Mouse (Mus musculus): ENCODE results near the gene Morn5. TPM values are rescaled to one million over a fixed set of nuclear protein-coding genes. Genes with fewer than 3 reads are reported as not detected.

Gene Morn5
- polyA plus RNA-seq, 1 experiment from 2014 or later = 20.2 TPM

DNA sequence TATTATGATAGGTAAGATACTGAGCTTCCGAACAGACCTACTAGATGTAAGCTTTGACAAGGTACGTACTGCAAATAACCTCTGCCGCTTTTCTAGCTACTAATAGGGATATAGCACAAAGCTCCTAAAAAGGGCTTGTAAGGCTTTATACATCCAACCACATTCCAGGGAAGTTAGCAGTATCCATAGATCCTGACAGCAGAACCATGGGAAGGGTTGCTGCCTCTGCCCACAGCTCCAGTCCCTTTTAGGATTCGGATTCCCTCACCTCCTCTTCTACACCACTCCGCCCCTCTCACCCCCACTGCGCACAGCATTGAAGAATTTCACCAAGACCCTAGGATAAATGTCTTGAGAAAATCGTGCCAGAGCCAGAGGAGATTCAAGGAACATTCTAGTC is 44.0 kb downstream of the Morn5 start:
- no peak overlapping the region for H3K4me3 ChIP-seq (replicated peaks)
- no peaks in the 10 kb centered on the region for H3K36me3 ChIP-seq
- H3K9ac ChIP-seq = no peak overlapping the region
- peaks cover 37% of the 10 kb centered on the region for H3K4me1 ChIP-seq
- H3K27me3 ChIP-seq = peaks cover 99% of the 10 kb centered on the region
- no peak overlapping the region for H3K4me2 ChIP-seq (replicated peaks)
- H3K9me3 ChIP-seq (replicated peaks) = no peaks in the 10 kb centered on the region
- WGBS = 34% methylated on average over 7 of the region's 7 CpGs
- H3K27ac ChIP-seq (replicated peaks) = no peak overlapping the region
- no peak for ATAC-seq (ENCODE audit: insufficient number of reproducible peaks, low FRiP score, low TSS enrichment, low read depth)

GRCm38 (mm10) chr2:36093914-36094475 is 44.7 kb downstream of the Morn5 start:
- Histone ChIP-seq H3K4me1 (peaks cover 38% of the 10 kb centered on the region), H3K4me3 (replicated peaks) (no peak overlapping the region), H3K9ac (no peak overlapping the region), H3K36me3 (no peaks in the 10 kb centered on the region), H3K9me3 (replicated peaks) (no peaks in the 10 kb centered on the region), H3K27me3 (peaks cover 99% of the 10 kb centered on the region), H3K27ac (replicated peaks) (no peak overlapping the region), H3K4me2 (replicated peaks) (no peak overlapping the region)
- 12% methylated on average over 31 of the region's 31 CpGs for WGBS
- no peak for ATAC-seq (ENCODE audit: insufficient number of reproducible peaks, low FRiP score, low TSS enrichment, low read depth)

DNA sequence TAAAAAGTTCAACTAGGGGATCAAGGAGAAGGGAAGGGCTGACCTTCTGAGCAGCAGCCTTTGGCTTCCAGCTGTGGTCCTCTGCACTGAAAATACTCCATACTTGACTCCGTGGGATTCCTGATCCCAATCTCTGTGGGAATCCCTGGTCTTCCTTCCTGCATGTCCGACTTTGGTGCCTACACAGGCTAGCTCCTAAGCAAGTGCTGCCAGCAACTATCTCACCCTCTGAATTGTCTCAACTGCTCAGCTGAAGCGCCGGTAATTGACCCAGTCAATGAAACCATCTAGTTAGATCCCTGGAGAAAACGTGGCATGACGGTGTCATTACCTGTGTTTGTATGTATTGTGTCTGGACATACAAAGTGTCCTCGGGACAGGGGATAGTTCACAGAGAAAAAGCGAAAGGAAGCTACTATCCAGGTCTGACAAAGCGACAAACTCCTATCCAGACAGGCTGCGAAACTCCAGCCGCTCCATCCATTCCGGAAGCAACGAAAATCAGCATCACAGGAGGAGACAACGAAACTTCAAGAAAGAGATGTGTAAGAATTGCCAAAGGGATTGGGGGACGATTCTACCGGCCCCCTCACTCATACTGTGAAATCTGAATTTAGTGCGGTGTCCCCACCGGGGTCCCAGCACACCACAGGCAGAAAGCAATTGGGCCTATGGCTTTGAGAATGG is 48.0 kb downstream of the Morn5 start:
- H3K9me3 ChIP-seq (replicated peaks) = no peaks in the 10 kb centered on the region
- H3K36me3 ChIP-seq = no peaks in the 10 kb centered on the region
- H3K9ac ChIP-seq = no peak overlapping the region
- peaks cover 28% of the 10 kb centered on the region for H3K4me1 ChIP-seq
- no peak overlapping the region for H3K4me3 ChIP-seq (replicated peaks)
- H3K27me3 ChIP-seq = peaks cover 94% of the 10 kb centered on the region
- 15% methylated on average over 18 of the region's 18 CpGs for WGBS
- H3K4me2 ChIP-seq (replicated peaks) = no peak overlapping the region
- no peak for ATAC-seq (ENCODE audit: insufficient number of reproducible peaks, low FRiP score, low TSS enrichment, low read depth)
- no peak overlapping the region for H3K27ac ChIP-seq (replicated peaks)

- no peaks in the 10 kb centered on the region for H3K9me3 ChIP-seq (replicated peaks)
- H3K9ac ChIP-seq = no peak overlapping the region
- H3K4me2 ChIP-seq (replicated peaks) = no peak overlapping the region
- no peaks in the 10 kb centered on the region for H3K36me3 ChIP-seq
- 15% methylated on average over 5 of the region's 5 CpGs for WGBS
- no peak for ATAC-seq (ENCODE audit: insufficient number of reproducible peaks, low FRiP score, low TSS enrichment, low read depth)
- peaks cover 95% of the 10 kb centered on the region for H3K27me3 ChIP-seq
- no peak overlapping the region for H3K4me3 ChIP-seq (replicated peaks)
- H3K27ac ChIP-seq (replicated peaks) = no peak overlapping the region
- H3K4me1 ChIP-seq = peaks cover 31% of the 10 kb centered on the region
Measured at GRCm38 (mm10) chr2:36098021-36098420, 48.8 kb downstream of the Morn5 start.

DNA sequence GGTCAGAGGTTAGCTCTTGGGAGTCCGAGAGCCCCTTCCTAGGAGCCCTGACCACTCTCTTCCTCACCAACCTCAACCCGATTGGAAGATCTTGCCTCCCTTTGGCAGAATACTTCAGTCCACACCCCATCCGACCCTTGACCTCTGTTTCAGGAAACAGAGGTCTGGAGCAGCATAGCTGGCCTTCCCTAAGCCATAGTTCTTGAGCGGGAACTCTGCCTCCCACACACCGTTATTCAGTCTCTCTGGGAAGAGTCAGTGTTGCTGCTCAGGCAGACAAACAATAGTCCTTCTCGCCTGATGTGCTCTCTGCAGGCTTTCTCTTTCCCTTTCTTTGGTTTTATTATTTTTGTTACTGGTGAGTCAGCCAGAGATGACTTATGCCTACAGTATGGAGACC is 50.5 kb downstream of the Morn5 start:
- WGBS = 25% methylated on average over 6 of the region's 6 CpGs
- no peaks in the 10 kb centered on the region for H3K36me3 ChIP-seq
- no peaks in the 10 kb centered on the region for H3K9me3 ChIP-seq (replicated peaks)
- no peak overlapping the region for H3K27ac ChIP-seq (replicated peaks)
- ATAC-seq (ENCODE audit: insufficient number of reproducible peaks, low FRiP score, low TSS enrichment, low read depth) = no peak
- H3K4me3 ChIP-seq (replicated peaks) = no peak overlapping the region
- H3K9ac ChIP-seq = no peak overlapping the region
- H3K27me3 ChIP-seq = peaks cover 93% of the 10 kb centered on the region
- peaks cover 42% of the 10 kb centered on the region for H3K4me1 ChIP-seq
- no peak overlapping the region for H3K4me2 ChIP-seq (replicated peaks)

- Histone ChIP-seq H3K36me3 (no peaks in the 10 kb centered on the region), H3K4me1 (peaks cover 53% of the 10 kb centered on the region), H3K4me2 (replicated peaks) (peak overlapping the region; percentile 64), H3K27me3 (peaks cover 93% of the 10 kb centered on the region), H3K27ac (replicated peaks) (no peak overlapping the region), H3K9ac (no peak overlapping the region), H3K4me3 (replicated peaks) (peak overlapping the region; percentile 55), H3K9me3 (replicated peaks) (no peaks in the 10 kb centered on the region)
- WGBS = 9% methylated on average over 28 of the region's 28 CpGs
- no peak for ATAC-seq (ENCODE audit: insufficient number of reproducible peaks, low FRiP score, low TSS enrichment, low read depth)
Measured at GRCm38 (mm10) chr2:36101866-36102558, 52.8 kb downstream of the Morn5 start.

- H3K36me3 ChIP-seq = no peaks in the 10 kb centered on the region
- no peak overlapping the region for H3K9ac ChIP-seq
- H3K4me2 ChIP-seq (replicated peaks) = peak overlapping the region; percentile 64
- peak overlapping the region; percentile 55 for H3K4me3 ChIP-seq (replicated peaks)
- no peaks in the 10 kb centered on the region for H3K9me3 ChIP-seq (replicated peaks)
- 0 out of 2 replicates have a peak, but pooled peaks have one; percentile 37 for ATAC-seq (ENCODE audit: insufficient number of reproducible peaks, low FRiP score, low TSS enrichment, low read depth)
- H3K27me3 ChIP-seq = peaks cover 92% of the 10 kb centered on the region
- WGBS = 6% methylated on average over 21 of the region's 21 CpGs
- H3K4me1 ChIP-seq = peaks cover 49% of the 10 kb centered on the region
- no peak overlapping the region for H3K27ac ChIP-seq (replicated peaks)
Measured at GRCm38 (mm10) chr2:36102559-36102946, 53.3 kb downstream of the Morn5 start.

GRCm38 (mm10) chr2:36103069-36103554 is 53.9 kb downstream of the Morn5 start:
- Histone ChIP-seq H3K9me3 (replicated peaks) (no peaks in the 10 kb centered on the region), H3K27ac (replicated peaks) (no peak overlapping the region), H3K4me3 (replicated peaks) (peak overlapping the region; percentile 55), H3K4me1 (peaks cover 44% of the 10 kb centered on the region), H3K27me3 (peaks cover 92% of the 10 kb centered on the region), H3K9ac (no peak overlapping the region), H3K36me3 (no peaks in the 10 kb centered on the region), H3K4me2 (replicated peaks) (peak overlapping the region; percentile 64)
- no peak for ATAC-seq (ENCODE audit: insufficient number of reproducible peaks, low FRiP score, low TSS enrichment, low read depth)
- 1% methylated on average over 21 of the region's 21 CpGs for WGBS

- H3K36me3 ChIP-seq = no peaks in the 10 kb centered on the region
- H3K4me2 ChIP-seq (replicated peaks) = peak overlapping the region; percentile 64
- H3K4me1 ChIP-seq = peaks cover 42% of the 10 kb centered on the region
- 0 out of 2 replicates have a peak overlapping the region, but pooled peaks have one; percentile 48 for H3K27ac ChIP-seq (replicated peaks)
- no peak overlapping the region for H3K9ac ChIP-seq
- no peaks in the 10 kb centered on the region for H3K9me3 ChIP-seq (replicated peaks)
- H3K27me3 ChIP-seq = peaks cover 90% of the 10 kb centered on the region
- no peak for ATAC-seq (ENCODE audit: insufficient number of reproducible peaks, low FRiP score, low TSS enrichment, low read depth)
- WGBS = 2% methylated on average over 38 of the region's 38 CpGs
- H3K4me3 ChIP-seq (replicated peaks) = peak overlapping the region; percentile 55
Measured at GRCm38 (mm10) chr2:36103555-36104367, 54.5 kb downstream of the Morn5 start.

GRCm38 (mm10) chr2:36104436-36104955 is 55.2 kb downstream of the Morn5 start:
- peak overlapping the region; percentile 55 for H3K4me3 ChIP-seq (replicated peaks)
- H3K9me3 ChIP-seq (replicated peaks) = no peaks in the 10 kb centered on the region
- peak overlapping the region; percentile 64 for H3K4me2 ChIP-seq (replicated peaks)
- no peak for ATAC-seq (ENCODE audit: insufficient number of reproducible peaks, low FRiP score, low TSS enrichment, low read depth)
- peaks cover 42% of the 10 kb centered on the region for H3K4me1 ChIP-seq
- peak overlapping the region; percentile 28 for H3K9ac ChIP-seq
- H3K27me3 ChIP-seq = peaks cover 84% of the 10 kb centered on the region
- WGBS = under 1% methylated on average over 32 of the region's 32 CpGs
- no peaks in the 10 kb centered on the region for H3K36me3 ChIP-seq
- peak overlapping the region; percentile 56; the same call in 1 of the 2 replicates for H3K27ac ChIP-seq (replicated peaks)

All from embryonic facial prominence, embryonic 15.5 days (tissue).